Mouse (Mus musculus) kidney, adult 9 months (tissue): ENCODE measurements around the gene Tomm22.

Source experiments
- DNase-seq: peaks from one replicate; pipeline ENCODE4 v3.0.0; 2022

Gene Tomm22

DNA sequence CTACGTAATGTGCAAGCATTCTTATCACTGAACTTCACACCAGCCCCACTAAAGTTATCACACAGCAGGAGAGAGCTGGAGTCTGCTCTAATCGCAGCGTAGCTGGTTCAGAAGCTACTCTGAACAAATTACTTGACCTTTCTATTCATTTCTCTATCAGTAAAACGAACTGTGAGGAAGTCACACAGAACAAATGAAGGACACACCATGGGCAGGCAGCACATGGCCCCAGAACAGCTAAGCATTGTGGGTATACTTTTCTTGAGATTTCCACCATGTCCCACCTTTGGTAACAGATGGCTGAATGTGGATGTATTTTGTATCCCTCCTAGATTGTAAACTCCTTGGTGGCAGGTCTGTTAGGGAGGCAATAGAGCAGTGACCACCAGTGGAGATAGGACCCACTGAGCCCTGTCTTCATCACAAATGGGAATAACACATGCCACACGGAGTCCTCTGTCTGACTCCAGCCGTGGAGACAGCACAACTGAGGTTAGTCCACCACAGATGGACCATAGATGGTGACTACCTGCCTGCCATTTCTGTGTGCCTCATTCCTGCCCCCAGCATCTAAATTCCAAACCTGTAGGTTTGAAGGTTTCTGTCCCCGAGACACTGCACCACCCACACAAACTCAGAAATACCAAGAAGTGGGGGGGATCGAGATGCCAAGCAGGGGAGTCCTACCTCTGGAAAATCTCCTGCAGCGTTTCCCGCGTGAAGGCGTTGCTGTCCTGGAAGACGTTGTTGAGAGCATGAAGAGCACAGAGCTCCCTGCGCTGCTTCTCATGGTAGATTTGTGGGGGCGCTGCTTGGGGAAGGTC lies 15.6 kb downstream of the Tomm22 start:
- DNase-seq: no peak

- DNase-seq: peak; percentile 44
Measured at GRCm38 (mm10) chr15:79687175-79687574, 16.5 kb downstream of the Tomm22 start.

- DNase-seq: peak; percentile 98
Measured at GRCm38 (mm10) chr15:79687646-79688267, 17.1 kb downstream of the Tomm22 start, which contains the start of gene Josd1. TSS of gene Josd1 (minus strand) at chr15:79687919.

DNA sequence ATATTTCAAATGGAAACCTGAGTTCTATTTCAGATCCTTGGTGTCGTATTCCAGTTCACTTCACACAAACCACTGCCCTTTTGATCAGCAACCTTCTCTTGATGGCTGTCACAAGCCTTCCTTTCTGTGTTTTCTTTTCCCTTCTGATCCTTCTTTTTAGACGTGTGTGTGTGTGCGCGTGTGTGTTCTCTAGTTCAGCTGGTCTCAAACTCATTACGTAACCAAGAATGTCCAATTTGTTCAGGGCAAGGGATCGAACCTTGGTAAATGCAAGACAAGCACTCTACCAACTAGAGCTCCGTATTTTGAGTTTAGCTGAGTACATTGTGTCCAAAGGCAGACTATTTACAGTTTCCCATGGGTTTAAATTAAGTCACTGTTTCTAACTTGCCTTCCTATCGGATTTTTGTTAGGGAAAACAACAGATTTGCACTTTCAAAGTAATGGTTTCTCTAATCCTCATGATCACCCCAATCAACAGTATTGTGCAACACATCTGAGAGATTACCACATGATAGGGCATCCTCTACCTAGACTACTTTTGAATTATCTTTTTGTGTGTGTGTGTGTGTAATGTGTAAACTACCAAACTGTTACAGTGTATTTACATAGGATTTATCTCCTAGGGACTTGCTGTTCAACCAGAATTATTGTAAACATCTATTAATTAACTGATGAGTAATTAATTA lies 17.8 kb downstream of the Tomm22 start:
- no peak for DNase-seq

GRCm38 (mm10) chr15:79689662-79690425 lies 19.2 kb downstream of the Tomm22 start:
- no peak for DNase-seq

- DNase-seq: peak; percentile 100
Measured at GRCm38 (mm10) chr15:79690426-79691022, 19.9 kb downstream of the Tomm22 start, which contains the start of gene Gtpbp1. TSS of gene Gtpbp1 (plus strand) at chr15:79690845.

DNA sequence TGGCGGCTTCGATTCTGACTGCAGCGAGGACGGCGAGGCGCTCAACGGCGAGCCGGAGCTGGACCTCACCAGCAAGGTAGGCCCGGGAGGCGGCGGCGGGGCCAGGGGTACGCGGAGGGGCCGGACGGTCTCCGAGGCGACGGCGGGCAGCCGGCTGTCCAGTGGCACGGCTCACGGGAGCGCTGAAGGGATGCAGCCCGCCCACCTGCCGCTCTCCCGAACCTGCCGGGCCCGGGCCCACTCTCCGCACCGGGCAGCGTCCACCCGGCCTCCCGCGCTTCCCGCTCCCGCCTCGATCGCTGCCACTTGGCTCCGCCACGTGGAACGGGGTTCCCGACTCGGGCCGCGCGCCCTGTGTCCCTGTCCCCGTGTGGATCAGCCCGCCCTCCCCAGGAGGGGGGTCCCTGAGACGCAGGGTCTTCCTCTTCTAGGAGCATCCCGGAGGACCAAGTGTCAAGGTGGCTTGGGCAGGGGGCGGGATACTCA lies 20.4 kb downstream of the Tomm22 start:
- DNase-seq: no peak

GRCm38 (mm10) chr15:79692334-79692733 lies 21.7 kb downstream of the Tomm22 start:
- DNase-seq: no peak

DNA sequence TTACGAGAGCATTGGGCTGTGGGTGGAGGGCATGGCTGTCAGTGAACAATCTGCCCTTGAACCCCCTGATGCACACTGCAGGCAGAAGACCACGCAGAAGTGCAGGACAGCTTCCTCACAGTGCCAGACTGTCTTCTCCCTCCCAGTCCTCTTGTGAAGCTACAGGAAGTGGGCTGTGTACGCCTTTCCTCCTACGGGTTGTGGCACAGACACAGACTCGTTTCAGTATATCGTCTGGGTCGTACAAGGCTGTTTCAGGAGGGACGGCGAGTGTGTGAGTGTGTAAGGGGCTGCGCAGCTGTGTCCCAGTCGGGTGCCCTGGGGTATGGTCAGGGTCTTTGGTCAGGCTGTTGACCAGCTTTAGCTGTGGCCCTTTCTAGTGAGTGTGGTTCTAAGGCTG lies 23.1 kb downstream of the Tomm22 start:
- no peak for DNase-seq

DNA sequence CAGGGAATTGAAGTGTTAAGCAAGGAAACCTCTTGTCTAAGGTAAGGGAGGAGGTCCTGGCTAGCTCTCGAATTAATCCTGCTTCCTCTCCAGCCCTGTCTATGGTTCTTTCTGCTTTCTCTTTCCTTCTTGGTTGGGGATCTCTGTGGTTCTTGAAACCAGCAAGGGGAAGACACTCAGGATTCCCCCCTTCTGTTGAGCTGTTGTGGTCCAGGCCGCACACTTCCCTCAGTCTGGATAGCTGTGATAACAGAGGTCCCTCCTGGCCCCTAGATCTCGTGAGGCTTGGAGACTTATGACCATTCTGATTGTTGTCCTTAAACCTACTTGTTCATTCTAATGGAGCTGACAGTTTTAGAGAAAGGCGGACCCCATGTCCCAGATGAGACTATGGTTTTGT lies 23.9 kb downstream of the Tomm22 start:
- no peak for DNase-seq

DNA sequence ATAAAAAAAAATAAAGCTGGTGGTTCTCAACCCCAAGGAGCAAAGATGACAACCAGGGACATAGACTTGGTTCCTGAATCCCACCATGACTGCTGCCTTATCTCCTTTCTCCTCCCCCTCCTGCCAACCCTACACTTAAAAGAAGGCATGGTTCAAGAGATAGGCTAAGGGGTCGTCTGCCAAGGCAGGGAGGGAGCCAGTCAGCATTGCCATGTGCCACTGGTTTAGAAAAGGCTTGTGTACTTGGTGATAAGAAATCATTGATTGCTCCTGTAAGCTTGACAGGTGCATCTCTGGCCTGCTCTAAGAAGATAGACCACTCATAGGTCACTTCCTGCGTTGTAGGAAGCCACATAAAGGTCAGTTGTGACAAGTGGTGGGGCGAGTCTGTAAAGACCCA lies 24.9 kb downstream of the Tomm22 start:
- no peak for DNase-seq

- DNase-seq: peak; percentile 62
Measured at GRCm38 (mm10) chr15:79696508-79696907, 25.8 kb downstream of the Tomm22 start.

DNA sequence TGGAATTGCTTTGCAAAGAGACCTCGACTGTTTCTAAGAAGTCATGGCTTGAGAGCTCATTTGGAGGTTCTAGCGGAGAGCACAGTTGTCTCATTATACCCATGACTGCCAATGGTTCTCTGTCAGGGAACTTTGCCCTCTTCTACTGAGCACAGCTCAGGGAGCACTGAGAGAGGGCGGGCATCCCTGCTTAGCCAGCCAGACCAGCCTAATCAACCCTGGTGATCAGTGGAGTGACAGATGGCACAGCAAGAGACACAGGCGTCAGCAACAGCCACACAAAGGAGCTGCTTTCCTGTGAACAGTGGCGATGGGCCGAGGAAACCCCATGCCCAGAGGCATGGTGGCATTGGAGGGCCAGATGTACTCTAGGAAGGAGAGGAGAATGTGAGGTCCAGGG lies 26.4 kb downstream of the Tomm22 start:
- DNase-seq: peak; percentile 70

DNA sequence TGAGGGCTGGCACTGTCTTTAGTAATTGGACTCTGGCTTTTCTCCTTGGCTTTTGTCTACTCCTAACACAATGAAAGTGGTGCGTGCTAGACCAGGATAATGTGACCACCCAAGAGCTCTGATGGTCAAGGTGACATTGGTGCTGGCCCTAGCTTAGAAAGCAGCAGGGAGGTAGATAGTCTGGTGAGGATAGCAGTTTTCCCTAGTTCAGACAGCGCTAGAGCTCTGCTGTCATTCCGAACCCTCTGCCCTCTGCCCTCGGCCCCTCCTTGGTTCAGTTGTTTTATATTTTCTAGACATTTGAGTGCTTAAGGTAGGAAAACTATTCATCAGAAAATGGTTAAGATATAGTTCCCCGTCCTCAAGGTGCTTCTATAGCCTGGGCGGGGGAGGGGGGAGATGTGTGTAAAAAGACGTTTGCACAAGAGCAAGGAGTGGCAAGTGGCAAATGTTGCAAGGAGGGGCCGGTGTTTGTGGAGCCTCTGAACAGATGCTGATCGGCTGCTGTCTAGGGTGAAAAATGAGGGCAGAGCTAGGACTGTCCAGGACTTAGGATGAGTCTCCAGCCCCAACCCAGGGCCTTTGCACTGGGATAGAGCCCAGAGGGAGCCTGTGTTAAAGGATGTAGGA lies 27.0 kb downstream of the Tomm22 start:
- DNase-seq: no peak

DNA sequence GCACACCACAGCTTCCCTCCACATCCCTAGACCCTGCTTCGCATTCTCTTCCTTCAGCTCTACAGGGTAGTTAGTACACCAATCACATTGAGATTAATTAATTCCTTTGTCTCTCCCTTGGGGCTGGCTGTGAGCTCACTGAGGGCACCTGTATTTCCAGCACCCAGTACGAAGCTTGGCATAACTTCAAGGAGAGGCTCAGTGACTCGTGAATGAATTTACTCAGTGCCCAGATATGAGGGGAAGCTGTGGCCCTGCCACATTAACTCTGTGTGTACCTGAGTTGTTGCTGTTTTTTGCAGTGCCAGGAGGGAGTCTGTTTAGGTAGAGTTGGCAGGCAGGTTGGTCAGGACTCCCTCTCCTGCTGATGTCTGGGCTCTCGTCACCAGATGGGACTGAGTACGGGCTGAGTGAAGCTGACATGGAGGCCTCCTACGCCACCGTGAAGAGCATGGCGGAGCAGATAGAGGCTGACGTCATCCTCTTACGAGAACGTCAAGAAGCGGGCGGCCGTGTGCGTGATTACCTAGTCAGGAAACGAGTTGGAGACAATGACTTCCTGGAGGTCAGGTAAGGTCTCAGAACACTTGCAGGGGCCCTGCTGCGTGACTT lies 36.0 kb downstream of the Tomm22 start:
- no peak for DNase-seq

DNA sequence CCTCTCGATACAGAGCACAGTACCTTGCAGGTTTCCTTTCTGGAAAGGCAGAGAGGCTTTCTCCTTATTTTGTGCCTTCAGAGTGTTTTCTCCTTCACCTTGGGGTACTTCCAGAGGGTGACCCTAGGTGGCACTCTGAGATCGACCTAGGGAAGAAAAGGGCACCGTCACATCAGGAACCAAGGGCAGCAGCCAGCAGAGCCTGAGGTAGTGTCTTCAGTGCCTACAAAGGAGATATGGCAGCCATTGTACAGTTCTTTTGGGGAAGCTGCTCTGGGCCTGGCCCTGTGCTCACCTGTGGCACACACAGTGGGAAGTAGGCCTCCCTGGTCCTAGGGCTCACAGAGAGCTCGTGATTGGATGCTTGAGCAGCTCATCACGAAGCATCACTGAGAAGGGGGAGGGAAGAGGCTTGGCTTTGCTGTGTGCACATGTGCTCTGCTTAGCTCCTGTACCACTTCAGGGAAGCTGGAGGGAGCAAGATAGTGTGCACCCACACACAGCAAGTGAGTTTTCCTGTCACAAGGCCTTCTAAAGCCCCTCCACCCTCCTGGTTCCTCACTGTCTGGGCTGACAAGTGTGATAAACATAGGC lies 37.7 kb downstream of the Tomm22 start:
- no peak for DNase-seq

- DNase-seq: no peak
Measured at GRCm38 (mm10) chr15:79715646-79716045, 45.0 kb downstream of the Tomm22 start.

DNA sequence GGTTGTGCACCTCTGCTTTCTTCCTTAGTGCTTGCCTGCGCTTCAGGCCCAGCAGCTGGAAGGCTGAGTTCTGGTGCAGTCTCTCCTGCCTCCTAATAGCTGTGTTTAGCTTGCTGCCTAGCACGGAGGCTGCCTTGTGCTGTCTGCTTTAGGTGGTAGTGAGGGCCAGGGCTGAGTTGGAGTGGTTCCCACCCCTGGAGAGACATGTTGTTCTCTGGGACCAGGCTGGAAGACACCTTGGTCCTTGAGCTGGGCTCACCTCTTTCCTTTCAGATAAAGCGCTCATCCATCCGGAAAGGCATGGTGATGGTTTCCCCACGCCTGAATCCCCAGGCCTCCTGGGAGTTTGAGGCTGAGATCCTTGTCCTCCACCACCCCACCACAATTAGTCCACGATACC lies 46.0 kb downstream of the Tomm22 start:
- no peak for DNase-seq

DNA sequence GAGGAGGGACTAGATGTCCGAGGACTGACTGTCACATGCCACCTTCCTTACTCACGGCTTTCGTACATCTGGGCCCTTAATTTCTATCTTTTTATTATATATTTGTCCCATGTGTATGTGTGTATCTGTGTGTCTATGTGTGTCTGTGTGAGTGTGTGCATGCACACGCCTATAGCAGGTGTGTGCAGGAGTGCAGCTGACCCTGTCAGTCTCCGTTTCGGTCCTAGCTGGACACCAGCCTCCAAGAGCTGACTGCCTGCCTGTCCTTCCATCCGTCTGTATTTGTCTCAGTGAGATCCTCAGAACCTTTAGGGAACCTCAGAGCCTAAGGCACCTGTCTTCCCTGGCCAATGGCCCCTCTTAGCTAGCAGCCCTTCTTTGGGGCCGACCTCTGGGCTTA lies 49.6 kb downstream of the Tomm22 start:
- no peak for DNase-seq

GRCm38 (mm10) chr15:79720796-79721195 lies 50.1 kb downstream of the Tomm22 start:
- DNase-seq: no peak
